Mouse (Mus musculus) ovary, postnatal 14 days (tissue): ENCODE data around the gene Dab2ip.

Experiments
- DNase-seq: peaks from one replicate; pipeline ENCODE4 v3.0.0; 2022; ENCODE audit warnings: low spot score

Gene Dab2ip

GRCm38 (mm10) chr2:35684005-35684404 is 125.9 kb downstream of the Dab2ip start:
- no peak for DNase-seq

- DNase-seq = no peak
Measured at GRCm38 (mm10) chr2:35684735-35685312, 126.8 kb downstream of the Dab2ip start.

- no peak for DNase-seq
Measured at GRCm38 (mm10) chr2:35686104-35686503, 128.0 kb downstream of the Dab2ip start.

- DNase-seq = no peak
Measured at GRCm38 (mm10) chr2:35687557-35688070, 129.5 kb downstream of the Dab2ip start.

- DNase-seq = no peak
Measured at GRCm38 (mm10) chr2:35688121-35688520, 130.1 kb downstream of the Dab2ip start.

- no peak for DNase-seq
Measured at GRCm38 (mm10) chr2:35688581-35688980, 130.5 kb downstream of the Dab2ip start.

GRCm38 (mm10) chr2:35689881-35690280 is 131.8 kb downstream of the Dab2ip start:
- DNase-seq = no peak

GRCm38 (mm10) chr2:35691257-35692049 is 133.4 kb downstream of the Dab2ip start:
- peak; percentile 56 for DNase-seq

GRCm38 (mm10) chr2:35692272-35692900 is 134.3 kb downstream of the Dab2ip start:
- DNase-seq = no peak

GRCm38 (mm10) chr2:35693037-35693436 is 135.0 kb downstream of the Dab2ip start:
- no peak for DNase-seq

- no peak for DNase-seq
Measured at GRCm38 (mm10) chr2:35694111-35694510, 136.0 kb downstream of the Dab2ip start.

- DNase-seq = no peak
Measured at GRCm38 (mm10) chr2:35696193-35696541, 138.1 kb downstream of the Dab2ip start.

- no peak for DNase-seq
Measured at GRCm38 (mm10) chr2:35696542-35697391, 138.7 kb downstream of the Dab2ip start.

GRCm38 (mm10) chr2:35697768-35698167 is 139.7 kb downstream of the Dab2ip start:
- no peak for DNase-seq

- no peak for DNase-seq
Measured at GRCm38 (mm10) chr2:35700966-35701365, 142.9 kb downstream of the Dab2ip start.

- DNase-seq = no peak
Measured at GRCm38 (mm10) chr2:35702001-35702400, 143.9 kb downstream of the Dab2ip start.

- no peak for DNase-seq
Measured at GRCm38 (mm10) chr2:35702608-35703007, 144.5 kb downstream of the Dab2ip start.

- no peak for DNase-seq
Measured at GRCm38 (mm10) chr2:35703241-35703640, 145.2 kb downstream of the Dab2ip start.

GRCm38 (mm10) chr2:35712611-35713010 is 154.5 kb downstream of the Dab2ip start:
- DNase-seq = no peak

- DNase-seq = no peak
Measured at GRCm38 (mm10) chr2:35713460-35713859, 155.4 kb downstream of the Dab2ip start.

- no peak for DNase-seq
Measured at GRCm38 (mm10) chr2:35714742-35715167, 156.7 kb downstream of the Dab2ip start.

- no peak for DNase-seq
Measured at GRCm38 (mm10) chr2:35715485-35715884, 157.4 kb downstream of the Dab2ip start.
